Comparison of ENCODE assay signal across 24 mouse cellular contexts in the genomic region with DNA sequence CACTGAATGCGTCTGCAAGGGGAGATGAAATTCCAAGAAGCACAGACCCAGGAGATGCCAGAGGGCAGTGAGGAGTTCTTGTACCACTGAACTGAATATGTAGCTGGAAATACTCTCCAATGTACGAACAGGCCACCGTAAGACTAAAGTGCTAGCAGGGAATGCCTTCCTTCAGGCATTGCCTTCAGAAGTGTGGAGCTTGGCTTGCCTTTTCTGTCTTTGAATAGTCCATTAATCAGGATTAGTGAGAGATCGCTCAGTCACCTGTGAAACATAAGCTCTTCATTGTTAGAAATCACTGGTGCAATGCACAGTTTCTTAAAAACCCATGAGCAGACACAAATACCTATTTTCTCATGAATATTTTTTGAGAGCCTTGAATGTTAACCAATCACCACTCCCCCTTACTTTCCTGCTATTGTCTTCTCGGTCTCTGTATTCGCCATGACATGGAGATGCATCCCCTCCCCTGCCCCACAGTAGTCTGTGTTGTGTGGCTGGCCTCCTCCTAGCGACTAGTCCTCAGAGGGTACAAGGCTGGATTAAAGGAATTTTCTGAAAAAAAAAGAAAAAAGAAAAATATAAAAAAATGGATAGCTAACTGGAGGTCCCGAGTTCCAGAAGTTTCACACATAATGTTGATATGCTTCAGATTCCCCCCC.
A peak's percentile ranks its signal among the peaks of the same experiment; 100 is the strongest.
DNase-seq lines count a peak whose midpoint lies in the region; ATAC-seq and TF ChIP-seq lines count a peak whose summit lies in the region.
"Had no signal": no experiment of that assay in that cellular context is flagged by ENCODE, and none has a peak within 500 bp of the region (broad histone marks: within the 10 kb centered on the region; RNA-seq: fewer than 3 reads in every experiment).

No protein-coding gene starts in this region.

- H3K36me3 ChIP-seq in forebrain, embryonic 10.5 days (replicated peaks): no peaks in the 10 kb centered on the region
- H3K36me3 ChIP-seq in forebrain, embryonic 13.5 days (ENCODE audit: poor library complexity, severe bottlenecking): no peaks in the 10 kb centered on the region
- H3K36me3 ChIP-seq in midbrain, embryonic 10.5 days: no peaks in the 10 kb centered on the region
- H3K36me3 ChIP-seq in midbrain, postnatal 0 days (ENCODE audit: insufficient read depth, low read length): no peaks in the 10 kb centered on the region
- no peaks in the 10 kb centered on the region for H3K36me3 ChIP-seq in midbrain, embryonic 15.5 days (replicated peaks)
- H3K36me3 ChIP-seq: embryonic facial prominence, embryonic 13.5 days; G1E; heart, embryonic 15.5 days; limb, embryonic 10.5 days; limb, embryonic 15.5 days; liver, embryonic 13.5 days had no signal

- DNase-seq in forebrain, embryonic 10.5 days (ENCODE audit: extremely low spot score, low spot score): peak; percentile 22
- DNase-seq in midbrain, embryonic 10.5 days (ENCODE audit: low spot score): peak; percentile 12
- DNase-seq in midbrain, postnatal 0 days (ENCODE audit: low spot score): no peak
- DNase-seq in embryo, embryonic 10.5 days (ENCODE audit: low spot score): peak; percentile 23
- DNase-seq: adrenal gland, postnatal 14 days; cerebellum, adult 11-12 months; cerebellum, adult 9-11 months; gastrocnemius, postnatal 14 days; kidney, adult 9 months; kidney, postnatal 10 days; liver, embryonic 13.5 days; lung, embryonic 14.5 days; lung, postnatal 14 days; thymus, postnatal 4 days had no signal

- peaks cover 20% of the 10 kb centered on the region for H3K4me1 ChIP-seq in forebrain, embryonic 10.5 days
- peaks cover 6% of the 10 kb centered on the region; the same call in 1 of the 2 replicates for H3K4me1 ChIP-seq in forebrain, embryonic 13.5 days
- H3K4me1 ChIP-seq in midbrain, embryonic 10.5 days: peaks cover 7% of the 10 kb centered on the region
- H3K4me1 ChIP-seq in midbrain, postnatal 0 days (ENCODE audit: insufficient read depth, low read length): no peaks in the 10 kb centered on the region
- H3K4me1 ChIP-seq in midbrain, embryonic 15.5 days: no peaks in the 10 kb centered on the region
- H3K4me1 ChIP-seq: embryonic facial prominence, embryonic 13.5 days; heart, embryonic 15.5 days; limb, embryonic 10.5 days; limb, embryonic 15.5 days; liver, embryonic 13.5 days had no signal

- H3K9me3 ChIP-seq in forebrain, embryonic 10.5 days: 0 out of 2 replicates have a peak, but pooled peaks cover 7% of the 10 kb centered on the region
- H3K9me3 ChIP-seq in forebrain, embryonic 13.5 days (replicated peaks): peaks cover 5% of the 10 kb centered on the region; the same call in 1 of the 2 replicates
- peaks cover 7% of the 10 kb centered on the region; the same call in 1 of the 2 replicates for H3K9me3 ChIP-seq in midbrain, embryonic 10.5 days (replicated peaks)
- H3K9me3 ChIP-seq in midbrain, postnatal 0 days (ENCODE audit: low read length): no peaks in the 10 kb centered on the region
- no peaks in the 10 kb centered on the region for H3K9me3 ChIP-seq in midbrain, embryonic 15.5 days
- H3K9me3 ChIP-seq: G1E; heart, embryonic 15.5 days; limb, embryonic 10.5 days; limb, embryonic 15.5 days; liver, embryonic 13.5 days had no signal

- no peak overlapping the region for H3K4me3 ChIP-seq in forebrain, embryonic 10.5 days
- H3K4me3 ChIP-seq in forebrain, embryonic 13.5 days: no peak overlapping the region
- H3K4me3 ChIP-seq in midbrain, embryonic 10.5 days: no peak overlapping the region
- no peak overlapping the region for H3K4me3 ChIP-seq in midbrain, postnatal 0 days (ENCODE audit: low read depth, low read length)
- H3K4me3 ChIP-seq in midbrain, embryonic 15.5 days: no peak overlapping the region
- H3K4me3 ChIP-seq: embryonic facial prominence, embryonic 13.5 days; erythroblast, embryonic 14.5 days; heart, embryonic 15.5 days; limb, embryonic 10.5 days; limb, embryonic 15.5 days; liver, embryonic 13.5 days had no signal

- no peak overlapping the region for H3K4me2 ChIP-seq in forebrain, embryonic 13.5 days
- H3K4me2 ChIP-seq in midbrain, postnatal 0 days (ENCODE audit: low read depth, low read length, poor library complexity, severe bottlenecking): no peak overlapping the region
- no peak overlapping the region for H3K4me2 ChIP-seq in midbrain, embryonic 15.5 days
- H3K4me2 ChIP-seq: embryonic facial prominence, embryonic 13.5 days; heart, embryonic 15.5 days; limb, embryonic 15.5 days; liver, embryonic 13.5 days; lung, embryonic 14.5 days had no signal

- no peaks in the 10 kb centered on the region for H3K27me3 ChIP-seq in forebrain, embryonic 10.5 days (ENCODE audit: poor library complexity, severe bottlenecking)
- no peaks in the 10 kb centered on the region for H3K27me3 ChIP-seq in forebrain, embryonic 13.5 days
- H3K27me3 ChIP-seq in midbrain, embryonic 10.5 days (ENCODE audit: low read depth, poor library complexity, severe bottlenecking): 0 out of 2 replicates have a peak, but pooled peaks cover 3% of the 10 kb centered on the region
- H3K27me3 ChIP-seq in midbrain, postnatal 0 days (ENCODE audit: insufficient read depth, low read length): no peaks in the 10 kb centered on the region
- H3K27me3 ChIP-seq in midbrain, embryonic 15.5 days (replicated peaks): no peaks in the 10 kb centered on the region
- H3K27me3 ChIP-seq: embryonic facial prominence, embryonic 13.5 days; heart, embryonic 15.5 days; limb, embryonic 15.5 days; liver, embryonic 13.5 days had no signal

- no peak for TF ChIP-seq CTCF in midbrain, postnatal 0 days (IDR thresholded peaks at IDR 0.05)

- no peak overlapping the region for H3K27ac ChIP-seq in forebrain, embryonic 10.5 days
- no peak overlapping the region for H3K27ac ChIP-seq in forebrain, embryonic 13.5 days
- H3K27ac ChIP-seq in midbrain, embryonic 10.5 days (replicated peaks): no peak overlapping the region
- no peak overlapping the region for H3K27ac ChIP-seq in midbrain, postnatal 0 days (ENCODE audit: low read depth, low read length)
- H3K27ac ChIP-seq in midbrain, embryonic 15.5 days: no peak overlapping the region
- H3K27ac ChIP-seq: embryonic facial prominence, embryonic 13.5 days; heart, embryonic 15.5 days; limb, embryonic 10.5 days; limb, embryonic 15.5 days; liver, embryonic 13.5 days had no signal

- 18% methylated on average over 8 of the region's 8 CpGs for WGBS in forebrain, embryonic 10.5 days
- WGBS in forebrain, embryonic 13.5 days: 10% methylated on average over 8 of the region's 8 CpGs
- 27% methylated on average over 8 of the region's 8 CpGs for WGBS in midbrain, embryonic 10.5 days
- WGBS in midbrain, postnatal 0 days: 16% methylated on average over 8 of the region's 8 CpGs
- 20% methylated on average over 8 of the region's 8 CpGs for WGBS in midbrain, embryonic 15.5 days

- no peak overlapping the region for H3K9ac ChIP-seq in forebrain, embryonic 13.5 days
- no peak overlapping the region for H3K9ac ChIP-seq in midbrain, postnatal 0 days (replicated peaks; ENCODE audit: low read length, poor library complexity, severe bottlenecking)
- no peak overlapping the region for H3K9ac ChIP-seq in midbrain, embryonic 15.5 days
- H3K9ac ChIP-seq: embryonic facial prominence, embryonic 13.5 days; heart, embryonic 15.5 days; limb, embryonic 15.5 days; liver, embryonic 13.5 days; lung, embryonic 14.5 days had no signal

- no peak for ATAC-seq in forebrain, embryonic 13.5 days
- no peak for ATAC-seq in midbrain, postnatal 0 days (ENCODE audit: low FRiP score)
- peak; percentile 60; the same call in 1 of the 2 replicates for ATAC-seq in midbrain, embryonic 15.5 days (replicated peaks)
- no peak for ATAC-seq in monocyte, adult 5-6 weeks (replicated peaks; ENCODE audit: insufficient number of reproducible peaks, low FRiP score, low TSS enrichment, poor library complexity, severe bottlenecking)
- ATAC-seq: intestine, embryonic 16.5 days had no signal
